11 mouse cellular contexts compared by ENCODE assay signal in genomic region chr7:118585856-118586255, GRCm38 (mm10). TPM values are rescaled to one million over a fixed set of nuclear protein-coding genes. Genes with fewer than 3 reads are reported as not detected.
DNase-seq lines count a peak whose midpoint lies in the region; ATAC-seq and TF ChIP-seq lines count a peak whose summit lies in the region.
"Had no signal": no experiment of that assay in that cellular context is flagged by ENCODE, and none has a peak within 500 bp of the region (broad histone marks: within the 10 kb centered on the region; RNA-seq: fewer than 3 reads in every experiment).

No protein-coding gene starts in this region.

- no peak overlapping the region for H3K4me2 ChIP-seq in heart, embryonic 11.5 days
- H3K4me2 ChIP-seq: heart, embryonic 15.5 days had no signal

- TF ChIP-seq CTCF in testis, adult 2 months (IDR thresholded peaks at IDR 0.05; ENCODE audit: control insufficient read depth, insufficient read depth, insufficient replicate concordance, low read depth, low read length): no peak

- DNase-seq in heart, adult 11 months: peak; percentile 98
- DNase-seq in testis, postnatal 10 days (ENCODE audit: low spot score): no peak
- DNase-seq in gastrocnemius, postnatal 14 days: peak; percentile 74
- DNase-seq in layer of hippocampus, adult 11-12 months (ENCODE audit: low spot score): no peak
- DNase-seq in layer of hippocampus, postnatal 14 days (ENCODE audit: low spot score in 2 of 2): no peak
- no peak for DNase-seq in adipocyte (ENCODE audit: low spot score)

- no peak for ATAC-seq in heart, embryonic 11.5 days (replicated peaks; ENCODE audit: insufficient number of reproducible peaks, low FRiP score, low TSS enrichment)
- ATAC-seq: lung, postnatal 0 days had no signal

- no peak overlapping the region for H3K9ac ChIP-seq in heart, embryonic 11.5 days (ENCODE audit: low read depth, low read length)
- H3K9ac ChIP-seq: heart, embryonic 15.5 days had no signal

- no peak overlapping the region for H3K27ac ChIP-seq in heart, embryonic 11.5 days (ENCODE audit: low read depth, low read length)
- H3K27ac ChIP-seq in testis, adult 2 months (ENCODE audit: control insufficient read depth, insufficient read depth, low read depth, low read length): no peak overlapping the region
- H3K27ac ChIP-seq: heart, embryonic 15.5 days; limb, embryonic 10.5 days had no signal

- H3K4me1 ChIP-seq in heart, embryonic 11.5 days (ENCODE audit: control insufficient read depth, insufficient read depth, low read length): no peaks in the 10 kb centered on the region
- peaks cover 7% of the 10 kb centered on the region for H3K4me1 ChIP-seq in testis, adult 2 months (ENCODE audit: control insufficient read depth, insufficient read depth, low read length)

- H3K27me3 ChIP-seq in heart, embryonic 11.5 days (ENCODE audit: control insufficient read depth, insufficient read depth, low read length): peaks cover 5% of the 10 kb centered on the region; the same call in 1 of the 2 replicates
- no peaks in the 10 kb centered on the region for H3K27me3 ChIP-seq in testis, adult 2 months (ENCODE audit: control insufficient read depth, insufficient read depth, low read length)

- H3K9me3 ChIP-seq in heart, embryonic 11.5 days (replicated peaks; ENCODE audit: control insufficient read depth, low read length): no peaks in the 10 kb centered on the region
- H3K9me3 ChIP-seq: heart, embryonic 15.5 days; limb, embryonic 10.5 days had no signal

- H3K36me3 ChIP-seq in heart, embryonic 11.5 days (ENCODE audit: control insufficient read depth, insufficient read depth, low read length): no peaks in the 10 kb centered on the region
- H3K36me3 ChIP-seq in testis, adult 2 months (ENCODE audit: control insufficient read depth, insufficient read depth, low read length): no peaks in the 10 kb centered on the region
- H3K36me3 ChIP-seq: heart, embryonic 15.5 days had no signal

- TF ChIP-seq POLR2A in testis, adult 2 months (IDR thresholded peaks at IDR 0.05; ENCODE audit: control insufficient read depth, low read depth, low read length): no peak

- WGBS in heart, embryonic 11.5 days (ENCODE audit: insufficient replicate concordance): 63% methylated on average over 6 of the region's 6 CpGs

- intact Hi-C loops in gastrocnemius, postnatal 14 days (cut with DNase I; ENCODE audit: low total_unique reads): no loop called here

- H3K4me3 ChIP-seq in heart, embryonic 11.5 days (ENCODE audit: low read depth, low read length): no peak overlapping the region
- peak overlapping the region; percentile 98 for H3K4me3 ChIP-seq in testis, adult 2 months (ENCODE audit: control insufficient read depth, low read depth, low read length)
- H3K4me3 ChIP-seq: heart, embryonic 15.5 days; limb, embryonic 10.5 days had no signal

RNA-seq across cellular contexts. Expression of gene Tmc7, which starts 1.3 kb away (rescaled TPM):
- polyA plus RNA-seq in heart, embryonic 11.5 days (2014; fragmentation: Nextera tagmentation; extraction: Ambion mirVana): 1.9 and 2.6 TPM in 2 replicates
- polyA plus RNA-seq in testis, adult 2 months (2012; rRNA removed): 90.3 and 97.3 TPM in 2 replicates
- total RNA-seq in gastrocnemius, postnatal 14 days (2021): 1 to 10 TPM; 7.8 to 8.7 TPM
- total RNA-seq in layer of hippocampus, postnatal 14 days (2021): 10 to 100 TPM; 19.6 to 24.3 TPM

RNA-seq across cellular contexts. Expression of gene Tmc5, which starts 11.2 kb away (rescaled TPM):
- 0.10 and 0.25 TPM in 2 replicates for polyA plus RNA-seq in heart, embryonic 11.5 days (2014; fragmentation: Nextera tagmentation; extraction: Ambion mirVana)
- 72.4 and 74.2 TPM in 2 replicates for polyA plus RNA-seq in testis, adult 2 months (2012; rRNA removed)
- under 1 TPM; 0.13 to 0.53 TPM for total RNA-seq in gastrocnemius, postnatal 14 days (2021)
- total RNA-seq in layer of hippocampus, postnatal 14 days (2021): under 1 TPM; 0.21 to 0.31 TPM
- polyA plus RNA-seq: limb, embryonic 10.5 days had no signal

RNA-seq across cellular contexts. Expression of gene Coq7, which starts 52.7 kb away (rescaled TPM):
- polyA plus RNA-seq in heart, embryonic 11.5 days (2014; fragmentation: Nextera tagmentation; extraction: Ambion mirVana): 144 and 164 TPM in 2 replicates
- 23.7 and 25.5 TPM in 2 replicates for polyA plus RNA-seq in testis, adult 2 months (2012; rRNA removed)
- 10 to 100 TPM; 68.9 to 75.6 TPM for total RNA-seq in gastrocnemius, postnatal 14 days (2021)
- 10 to 100 TPM; 35.2 to 37.0 TPM for total RNA-seq in layer of hippocampus, postnatal 14 days (2021)

Comparison
In these comparisons a context has a peak if more than half of its experiments do, and no peak if none do; other contexts are left out.
1. DNase-seq: peak in heart, adult 11 months (single experiment) and gastrocnemius, postnatal 14 days (single experiment); none in testis, postnatal 10 days (single experiment), layer of hippocampus, adult 11-12 months (single experiment), layer of hippocampus, postnatal 14 days (0 of 2) and adipocyte (single experiment).